Mouse (Mus musculus) yolk sac, embryonic 10.5 days (tissue): ENCODE results near the gene Sp110.
"Not testable (repeated sequence)": the region's sequence is repeated elsewhere in the genome, so short reads cannot be mapped to it uniquely, and the experiment has no call there.

ENCODE experiments used
- DNase-seq: peaks from one replicate; pipeline ENCODE4 v3.0.0-alpha.2; 2017; ENCODE audit warnings: low spot score

The Sp110 gene

GRCm38 (mm10) chr1:85598271-85599012, at the start of gene Sp110:
Gene Sp110 (minus strand): TSS chr1:85598817.
- not testable (repeated sequence) for DNase-seq

GRCm38 (mm10) chr1:85638144-85638543, 39.5 kb upstream of the Sp110 start:
- DNase-seq: not testable (repeated sequence)

GRCm38 (mm10) chr1:85636936-85637335, 38.3 kb upstream of the Sp110 start:
- not testable (repeated sequence) for DNase-seq

- not testable (repeated sequence) for DNase-seq
Measured at GRCm38 (mm10) chr1:85618689-85619088, 20.1 kb upstream of the Sp110 start.

GRCm38 (mm10) chr1:85617161-85617560, 18.5 kb upstream of the Sp110 start:
- not testable (repeated sequence) for DNase-seq

- DNase-seq: not testable (repeated sequence)
Measured at GRCm38 (mm10) chr1:85615819-85616218, 17.2 kb upstream of the Sp110 start.

GRCm38 (mm10) chr1:85615096-85615495, 16.5 kb upstream of the Sp110 start:
- DNase-seq: not testable (repeated sequence)

GRCm38 (mm10) chr1:85610581-85610980, 12.0 kb upstream of the Sp110 start:
- DNase-seq: not testable (repeated sequence)

- DNase-seq: not testable (repeated sequence)
Measured at GRCm38 (mm10) chr1:85608361-85608760, 9.7 kb upstream of the Sp110 start.

GRCm38 (mm10) chr1:85604341-85604740, 5.7 kb upstream of the Sp110 start:
- DNase-seq: not testable (repeated sequence)

GRCm38 (mm10) chr1:85600794-85601193, 2.2 kb upstream of the Sp110 start:
- not testable (repeated sequence) for DNase-seq

- not testable (repeated sequence) for DNase-seq
Measured at GRCm38 (mm10) chr1:85600078-85600477, 1.5 kb upstream of the Sp110 start, which contains the start of gene Sp140. Gene Sp140 (plus strand): TSS chr1:85600378.

- DNase-seq: not testable (repeated sequence)
Measured at GRCm38 (mm10) chr1:85592526-85592925, 6.1 kb downstream of the Sp110 start.

GRCm38 (mm10) chr1:85588697-85589096, 9.9 kb downstream of the Sp110 start:
- not testable (repeated sequence) for DNase-seq

GRCm38 (mm10) chr1:85581518-85581917, 17.1 kb downstream of the Sp110 start:
- not testable (repeated sequence) for DNase-seq

GRCm38 (mm10) chr1:85580578-85580977, 18.0 kb downstream of the Sp110 start:
- not testable (repeated sequence) for DNase-seq

- DNase-seq: not testable (repeated sequence)
Measured at GRCm38 (mm10) chr1:85580148-85580534, 18.5 kb downstream of the Sp110 start.

GRCm38 (mm10) chr1:85579199-85580147, 19.1 kb downstream of the Sp110 start:
- DNase-seq: not testable (repeated sequence)

GRCm38 (mm10) chr1:85578372-85579010, 20.1 kb downstream of the Sp110 start:
- DNase-seq: not testable (repeated sequence)

- not testable (repeated sequence) for DNase-seq
Measured at GRCm38 (mm10) chr1:85575376-85575775, 23.2 kb downstream of the Sp110 start, which contains the start of gene G530012D18Rik. Gene G530012D18Rik (plus strand): TSS chr1:85575676.

GRCm38 (mm10) chr1:85573554-85573953, 25.1 kb downstream of the Sp110 start:
- not testable (repeated sequence) for DNase-seq

- not testable (repeated sequence) for DNase-seq
Measured at GRCm38 (mm10) chr1:85555261-85555660, 43.4 kb downstream of the Sp110 start.
